Mouse (Mus musculus) kidney, adult 2 months (tissue): ENCODE measurements at regions not wholly inside any gene's neighbourhood (a gene's known extent, or its start where the extent isn't known, plus 50 kb on each side); places are given as distances from the start of the nearest gene placed in this dataset.
A peak's percentile ranks its signal among the peaks of the same experiment; 100 is the strongest.
"Not testable (repeated sequence)": the region's sequence is repeated elsewhere in the genome, so short reads cannot be mapped to it uniquely, and the experiment has no call there.

Source experiments
- DNase-seq: peaks from one replicate; pipeline ENCODE4 v3.0.0; 2021
- H3K27ac ChIP-seq: fragments of 200-500 bp; 2 replicates; pipeline ENCODE4 v1.5.1; 2012; ENCODE audit warnings: low read depth, low read length, control low read depth, inconsistent platforms; ENCODE audit not compliant: insufficient read depth
- H3K27me3 ChIP-seq: fragments of 200-500 bp; replicated peaks from 2 replicates; pipeline ENCODE4 v1.6.1; 2012; ENCODE audit warnings: mild to moderate bottlenecking, moderate library complexity, low read length, inconsistent platforms; ENCODE audit not compliant: control insufficient read depth, insufficient read depth
- H3K36me3 ChIP-seq: fragments of 200-500 bp; 2 replicates; pipeline ENCODE4 v1.6.1; 2012; ENCODE audit warnings: mild to moderate bottlenecking, moderate library complexity, low read length, inconsistent platforms; ENCODE audit not compliant: control insufficient read depth, insufficient read depth
- H3K4me1 ChIP-seq: fragments of 200-500 bp; 2 replicates; pipeline ENCODE4 v1.6.1; 2011; ENCODE audit warnings: low read length; ENCODE audit not compliant: control insufficient read depth, insufficient read depth
- H3K4me3 ChIP-seq: fragments of 200-500 bp; 2 replicates; pipeline ENCODE4 v1.5.1; 2011; ENCODE audit warnings: mild to moderate bottlenecking, low read depth, low read length, control low read depth; ENCODE audit not compliant: insufficient read depth
- CTCF ChIP-seq: fragments of 200-500 bp; conservative IDR thresholded peaks from 2 replicates; pipeline ENCODE4 v1.5.1; 2011; ENCODE audit warnings: low read depth, mild to moderate bottlenecking, control low read depth, low read length, moderate library complexity, mixed read lengths; ENCODE audit not compliant: insufficient read depth, insufficient read length
- POLR2A ChIP-seq: fragments of 200-500 bp; IDR thresholded peaks from one replicate; pipeline ENCODE4 v1.6.1; 2011; ENCODE audit warnings: low read depth, low read length, control low read depth
- WGBS: fragments of 180-500 bp; shearing (Covaris S2); methylation state at CpG from one replicate; pipeline ENCODE4 v1.1.7; 2018; 5-methylcytosine and 5-hydroxymethylcytosine counted together

DNA sequence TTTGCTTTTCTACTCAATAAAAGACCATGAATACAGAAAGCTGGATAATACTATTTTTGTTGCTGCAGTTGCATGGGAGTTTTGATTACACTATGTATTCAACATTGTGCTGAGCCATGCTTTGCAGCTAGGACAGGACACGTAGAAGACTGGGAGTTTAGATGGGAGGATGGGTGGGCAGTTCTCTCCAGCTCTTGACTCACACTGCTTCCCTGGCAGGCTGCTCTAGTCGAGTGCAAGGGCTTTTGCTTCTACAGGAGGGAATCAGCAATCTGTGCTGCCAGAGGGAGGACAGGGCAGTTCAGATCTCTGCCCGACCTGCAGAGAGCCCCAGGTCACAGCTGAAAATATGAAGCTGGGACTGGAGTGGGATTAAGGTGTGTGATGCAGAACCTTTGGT is 135.3 kb upstream of the Camk1g start:
- WGBS: 55% methylated on average over 3 of the region's 3 CpGs
- H3K4me3 ChIP-seq: no peak overlapping the region
- no peaks in the 10 kb centered on the region for H3K4me1 ChIP-seq
- no peaks in the 10 kb centered on the region for H3K27me3 ChIP-seq
- TF ChIP-seq POLR2A (no peak), CTCF (no peak)
- H3K27ac ChIP-seq: no peak overlapping the region
- H3K36me3 ChIP-seq: no peaks in the 10 kb centered on the region
- DNase-seq: no peak

DNA sequence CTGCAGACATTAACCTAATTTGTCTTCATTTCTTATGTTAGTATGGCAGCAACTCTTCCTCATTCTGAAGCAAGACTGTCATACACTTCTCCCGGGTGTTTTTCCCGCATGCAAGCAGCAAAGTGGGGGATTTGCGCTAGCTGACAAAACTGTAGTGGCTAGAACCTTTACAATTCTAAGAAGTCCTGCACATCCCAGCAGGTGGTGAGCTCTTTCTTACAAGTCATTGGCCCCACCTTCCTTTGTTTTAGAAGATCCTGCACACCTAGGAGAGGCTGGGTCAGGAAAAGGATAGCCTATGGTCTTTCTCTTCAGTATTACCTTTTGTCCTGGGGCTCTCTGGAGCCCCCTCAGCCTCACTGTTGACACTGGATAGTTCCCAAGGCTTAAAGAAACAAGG is 134.5 kb upstream of the Camk1g start:
- no peak for DNase-seq
- WGBS: 81% methylated on average over 3 of the region's 3 CpGs
- no peaks in the 10 kb centered on the region for H3K27me3 ChIP-seq
- H3K27ac ChIP-seq: no peak overlapping the region
- H3K36me3 ChIP-seq: no peaks in the 10 kb centered on the region
- no peak for TF ChIP-seq CTCF
- TF ChIP-seq POLR2A: no peak
- no peak overlapping the region for H3K4me3 ChIP-seq
- H3K4me1 ChIP-seq: no peaks in the 10 kb centered on the region

DNA sequence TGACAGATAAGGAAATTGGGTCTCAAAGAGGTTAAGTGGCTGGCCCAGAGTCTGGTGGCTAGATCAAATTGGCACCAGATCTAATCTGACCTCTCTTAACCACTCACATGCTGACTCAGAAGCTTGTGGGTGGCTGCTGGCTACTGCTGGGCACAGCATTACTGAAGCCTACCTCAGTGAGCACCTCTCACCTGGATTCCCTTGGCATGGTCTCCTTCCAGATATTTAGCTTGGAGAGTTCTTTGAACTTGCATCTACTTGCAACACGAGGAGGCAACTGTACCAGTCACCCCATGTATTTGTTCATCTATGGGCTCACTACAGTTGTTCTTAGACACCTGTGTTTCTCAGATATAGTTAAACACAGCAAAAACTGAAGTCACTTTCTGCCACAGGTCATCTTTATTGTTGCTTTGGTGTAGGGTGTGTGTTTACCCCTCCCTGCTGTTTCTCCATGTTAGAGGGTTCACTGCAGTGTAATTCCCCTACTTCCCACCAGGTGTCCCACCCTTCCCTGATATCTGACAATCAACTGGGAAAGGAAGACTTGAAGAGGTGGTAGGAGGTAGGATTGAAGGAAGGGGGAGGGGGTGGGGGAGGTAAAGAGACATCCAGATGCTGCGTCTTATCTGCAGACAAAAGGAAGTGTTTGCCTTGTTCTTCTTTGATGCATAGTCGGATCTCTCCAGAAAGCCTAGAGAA is 133.7 kb upstream of the Camk1g start:
- Histone ChIP-seq H3K27me3 (no peaks in the 10 kb centered on the region), H3K4me1 (no peaks in the 10 kb centered on the region), H3K36me3 (no peaks in the 10 kb centered on the region), H3K4me3 (no peak overlapping the region), H3K27ac (no peak overlapping the region)
- WGBS: 27% methylated on average over 3 of the region's 3 CpGs
- TF ChIP-seq POLR2A (no peak), CTCF (peak; percentile 64)
- peak; percentile 55 for DNase-seq

DNA sequence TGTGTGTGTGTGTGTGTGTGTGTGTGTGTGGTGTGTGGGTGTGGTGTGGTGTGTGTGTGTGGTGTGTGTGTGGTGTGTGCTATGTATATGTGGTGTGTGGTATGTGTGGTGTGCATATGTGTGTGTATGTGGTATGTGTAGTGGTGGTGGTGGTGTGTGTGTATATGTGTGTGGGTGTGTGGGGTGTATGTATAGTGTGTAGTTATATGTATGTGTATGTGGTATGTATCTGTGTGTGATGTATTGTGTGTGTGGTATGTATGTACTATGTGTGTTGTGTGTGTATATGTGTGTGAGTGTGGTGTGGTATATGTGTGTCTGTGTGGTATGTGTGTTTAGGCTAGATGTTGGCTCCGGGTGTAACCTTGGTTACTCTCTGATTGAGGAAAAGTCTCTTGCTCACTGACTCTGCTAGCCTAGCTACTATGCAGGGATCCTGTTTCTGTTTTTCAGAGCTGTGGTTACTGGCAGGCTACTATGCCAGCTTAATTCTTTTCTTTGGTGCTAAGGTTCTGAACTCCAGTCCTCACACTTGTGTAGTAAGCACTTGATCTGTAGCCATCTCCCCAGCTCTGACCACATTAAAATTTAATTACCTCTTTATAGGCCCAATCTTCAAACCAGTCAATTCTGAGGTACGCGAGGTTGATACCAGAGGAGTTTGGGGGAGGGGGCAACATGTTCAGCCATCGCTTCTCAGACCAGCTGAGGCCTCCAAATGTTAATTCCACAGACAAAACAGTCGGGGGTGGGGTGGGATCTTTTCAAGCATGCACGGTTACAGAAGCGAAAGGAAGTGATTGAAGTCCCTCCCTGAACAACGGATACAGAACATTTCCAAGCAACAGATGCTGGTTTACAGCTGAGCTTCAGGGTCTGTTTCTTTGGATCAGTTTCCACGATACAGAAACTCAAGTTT is 126.4 kb upstream of the Camk1g start:
- Histone ChIP-seq H3K4me1 (no peaks in the 10 kb centered on the region), H3K27ac (no peak overlapping the region), H3K27me3 (no peaks in the 10 kb centered on the region), H3K36me3 (no peaks in the 10 kb centered on the region), H3K4me3 (no peak overlapping the region)
- DNase-seq: no peak
- no peak for TF ChIP-seq POLR2A
- WGBS: 53% methylated on average over 9 of the region's 9 CpGs

DNA sequence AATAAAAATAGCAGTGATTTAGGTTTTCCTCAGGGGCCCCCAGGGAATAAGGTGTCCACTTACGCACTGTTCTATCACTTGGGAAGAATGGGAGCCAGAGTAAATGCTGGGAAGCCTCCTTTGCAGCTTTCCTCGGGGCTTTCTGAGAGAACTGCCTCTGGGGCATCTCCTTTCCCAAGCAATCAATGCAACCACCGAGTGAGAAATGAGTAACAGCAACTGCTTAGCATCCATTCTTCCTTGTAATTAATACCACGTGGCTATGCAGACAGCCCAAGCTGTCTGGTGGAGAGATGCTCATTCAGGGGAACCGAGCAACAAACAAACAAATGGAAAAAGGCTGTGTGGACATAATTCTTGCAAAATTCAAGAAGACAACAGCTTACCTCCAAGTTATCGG is 117.9 kb upstream of the Camk1g start:
- Histone ChIP-seq H3K27me3 (no peaks in the 10 kb centered on the region), H3K27ac (no peak overlapping the region), H3K4me1 (no peaks in the 10 kb centered on the region), H3K36me3 (no peaks in the 10 kb centered on the region), H3K4me3 (no peak overlapping the region)
- no peak for TF ChIP-seq POLR2A
- TF ChIP-seq CTCF: no peak
- WGBS: 46% methylated on average over 6 of the region's 6 CpGs
- no peak for DNase-seq

DNA sequence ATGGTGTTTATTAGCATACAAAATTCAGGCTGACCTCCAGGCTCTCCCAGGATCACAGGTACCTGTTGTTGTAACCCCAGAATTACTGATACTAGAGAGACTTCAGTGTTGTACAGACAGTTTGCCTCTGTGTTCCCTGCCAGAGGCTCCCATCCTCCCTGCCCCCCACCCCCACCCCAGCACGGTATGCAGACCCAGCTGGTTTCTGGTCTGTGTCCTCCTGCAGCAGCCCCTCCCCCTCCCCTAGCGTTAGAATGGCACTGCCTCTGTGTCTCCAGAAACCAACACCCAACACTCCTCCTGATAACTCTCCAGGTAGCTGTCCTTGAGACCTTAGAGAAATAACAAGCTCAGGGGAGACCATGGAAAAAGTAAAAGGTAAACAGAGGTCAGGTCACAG is 116.6 kb upstream of the Camk1g start:
- not testable (repeated sequence) for H3K4me3 ChIP-seq

DNA sequence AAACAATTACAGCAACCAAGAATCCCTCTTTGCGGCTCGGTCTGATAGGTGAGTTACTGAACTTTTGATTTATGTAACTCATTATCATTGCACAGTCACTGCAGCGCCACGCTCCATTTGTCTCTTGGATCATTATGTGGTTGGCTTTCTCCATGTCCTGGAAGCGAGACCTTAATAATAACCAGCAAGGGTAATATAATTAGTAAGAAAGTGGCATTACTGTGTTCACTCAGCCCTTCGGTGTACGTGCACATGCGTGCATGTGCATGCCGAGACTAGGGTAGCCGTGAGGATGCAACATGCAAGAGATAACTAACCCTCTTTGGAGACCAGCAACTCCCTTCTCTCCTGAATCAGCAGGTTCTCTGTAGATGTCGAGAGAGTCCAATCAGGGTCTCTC is 114.9 kb upstream of the Camk1g start:
- 34% methylated on average over 11 of the region's 11 CpGs for WGBS
- TF ChIP-seq CTCF (no peak), POLR2A (no peak)

More for the DNA sequence above, 116.6 kb upstream of the Camk1g start:
- H3K27me3 ChIP-seq, H3K27ac ChIP-seq, H3K4me1 ChIP-seq, DNase-seq, H3K36me3 ChIP-seq: not testable (repeated sequence)
- WGBS: 11% methylated on average over 2 of the region's 2 CpGs

More for the DNA sequence above, 114.9 kb upstream of the Camk1g start:
- no peak for DNase-seq
- Histone ChIP-seq H3K27me3 (no peaks in the 10 kb centered on the region), H3K4me1 (no peaks in the 10 kb centered on the region), H3K27ac (no peak overlapping the region), H3K4me3 (no peak overlapping the region), H3K36me3 (no peaks in the 10 kb centered on the region)
